Mouse (Mus musculus): ENCODE measurements around the gene Iffo2. TPM values are rescaled to one million over a fixed set of nuclear protein-coding genes. Genes with fewer than 3 reads are reported as not detected.
"Not testable (repeated sequence)": the region's sequence is repeated elsewhere in the genome, so short reads cannot be mapped to it uniquely, and the experiment has no call there.

Gene Iffo2
- polyA plus RNA-seq (2012; ENCODE audit: insufficient read depth, insufficient read length, missing spikeins) = 9.5 and 10.7 TPM in 2 replicates

- not testable (repeated sequence) for H3K27ac ChIP-seq (ENCODE audit: insufficient read depth, low read depth, low read length); H3K4me3 ChIP-seq (ENCODE audit: insufficient read depth, low read length); H3K4me1 ChIP-seq (ENCODE audit: control insufficient read depth, insufficient read depth, low read length)
These were observed at the start of gene Iffo2 for GRCm38 (mm10) chr4:139530248-139530647. TSS of gene Iffo2 (plus strand) at chr4:139530548.

GRCm38 (mm10) chr4:139481400-139481799 lies 48.9 kb upstream of the Iffo2 start:
- Histone ChIP-seq H3K4me3 (ENCODE audit: insufficient read depth, low read length) (no peak overlapping the region), H3K27ac (ENCODE audit: insufficient read depth, low read depth, low read length) (no peak overlapping the region), H3K4me1 (ENCODE audit: control insufficient read depth, insufficient read depth, low read length) (no peaks in the 10 kb centered on the region)
- TF ChIP-seq POLR2A (IDR thresholded peaks at IDR 0.05; ENCODE audit: borderline replicate concordance, low read depth, low read length) = no peak
- TF ChIP-seq CTCF (IDR thresholded peaks at IDR 0.05; ENCODE audit: low read depth, low read length) = no peak

- no peak overlapping the region for H3K27ac ChIP-seq (ENCODE audit: insufficient read depth, low read depth, low read length)
- TF ChIP-seq POLR2A (IDR thresholded peaks at IDR 0.05; ENCODE audit: borderline replicate concordance, low read depth, low read length) (no peak), CTCF (IDR thresholded peaks at IDR 0.05; ENCODE audit: low read depth, low read length) (no peak)
- no peaks in the 10 kb centered on the region for H3K4me1 ChIP-seq (ENCODE audit: control insufficient read depth, insufficient read depth, low read length)
- no peak overlapping the region for H3K4me3 ChIP-seq (ENCODE audit: insufficient read depth, low read length)
These were observed 46.8 kb upstream of the Iffo2 start for GRCm38 (mm10) chr4:139483461-139484105.

GRCm38 (mm10) chr4:139484496-139484895 lies 45.9 kb upstream of the Iffo2 start:
- TF ChIP-seq POLR2A (IDR thresholded peaks at IDR 0.05; ENCODE audit: borderline replicate concordance, low read depth, low read length) (no peak), CTCF (IDR thresholded peaks at IDR 0.05; ENCODE audit: low read depth, low read length) (no peak)
- no peak overlapping the region for H3K4me3 ChIP-seq (ENCODE audit: insufficient read depth, low read length)
- H3K27ac ChIP-seq (ENCODE audit: insufficient read depth, low read depth, low read length) = no peak overlapping the region

GRCm38 (mm10) chr4:139487085-139487484 lies 43.3 kb upstream of the Iffo2 start:
- H3K27ac ChIP-seq (ENCODE audit: insufficient read depth, low read depth, low read length) = no peak overlapping the region
- no peak overlapping the region for H3K4me3 ChIP-seq (ENCODE audit: insufficient read depth, low read length)
- TF ChIP-seq CTCF (IDR thresholded peaks at IDR 0.05; ENCODE audit: low read depth, low read length) = no peak
- TF ChIP-seq POLR2A (IDR thresholded peaks at IDR 0.05; ENCODE audit: borderline replicate concordance, low read depth, low read length) = no peak
- H3K4me1 ChIP-seq (ENCODE audit: control insufficient read depth, insufficient read depth, low read length) = peaks cover 22% of the 10 kb centered on the region

More at GRCm38 (mm10) chr4:139484496-139484895, 45.9 kb upstream of the Iffo2 start:
- H3K4me1 ChIP-seq (ENCODE audit: control insufficient read depth, insufficient read depth, low read length) = no peaks in the 10 kb centered on the region

GRCm38 (mm10) chr4:139488325-139488724 lies 42.0 kb upstream of the Iffo2 start:
- H3K4me1 ChIP-seq (ENCODE audit: control insufficient read depth, insufficient read depth, low read length) = peaks cover 34% of the 10 kb centered on the region
- no peak overlapping the region for H3K4me3 ChIP-seq (ENCODE audit: insufficient read depth, low read length)
- H3K27ac ChIP-seq (ENCODE audit: insufficient read depth, low read depth, low read length) = no peak overlapping the region
- TF ChIP-seq CTCF (IDR thresholded peaks at IDR 0.05; ENCODE audit: low read depth, low read length) (no peak), POLR2A (IDR thresholded peaks at IDR 0.05; ENCODE audit: borderline replicate concordance, low read depth, low read length) (no peak)

- TF ChIP-seq CTCF (IDR thresholded peaks at IDR 0.05; ENCODE audit: low read depth, low read length) = no peak
- TF ChIP-seq POLR2A (IDR thresholded peaks at IDR 0.05; ENCODE audit: borderline replicate concordance, low read depth, low read length) = no peak
- H3K27ac ChIP-seq (ENCODE audit: insufficient read depth, low read depth, low read length) = 0 out of 2 replicates have a peak overlapping the region, but pooled peaks have one; percentile 17
- no peak overlapping the region for H3K4me3 ChIP-seq (ENCODE audit: insufficient read depth, low read length)
- H3K4me1 ChIP-seq (ENCODE audit: control insufficient read depth, insufficient read depth, low read length) = peaks cover 47% of the 10 kb centered on the region
These were observed 40.4 kb upstream of the Iffo2 start for GRCm38 (mm10) chr4:139489946-139490345.

- no peak overlapping the region for H3K4me3 ChIP-seq (ENCODE audit: insufficient read depth, low read length)
- H3K4me1 ChIP-seq (ENCODE audit: control insufficient read depth, insufficient read depth, low read length) = peaks cover 49% of the 10 kb centered on the region
- TF ChIP-seq CTCF (IDR thresholded peaks at IDR 0.05; ENCODE audit: low read depth, low read length) (no peak), POLR2A (IDR thresholded peaks at IDR 0.05; ENCODE audit: borderline replicate concordance, low read depth, low read length) (no peak)
- peak overlapping the region; percentile 47 for H3K27ac ChIP-seq (ENCODE audit: insufficient read depth, low read depth, low read length)
These were observed 39.8 kb upstream of the Iffo2 start for GRCm38 (mm10) chr4:139490413-139491055.

GRCm38 (mm10) chr4:139491541-139492170 lies 38.7 kb upstream of the Iffo2 start:
- Histone ChIP-seq H3K4me3 (ENCODE audit: insufficient read depth, low read length) (no peak overlapping the region), H3K27ac (ENCODE audit: insufficient read depth, low read depth, low read length) (no peak overlapping the region), H3K4me1 (ENCODE audit: control insufficient read depth, insufficient read depth, low read length) (peaks cover 49% of the 10 kb centered on the region)
- TF ChIP-seq POLR2A (IDR thresholded peaks at IDR 0.05; ENCODE audit: borderline replicate concordance, low read depth, low read length) (no peak), CTCF (IDR thresholded peaks at IDR 0.05; ENCODE audit: low read depth, low read length) (no peak)

GRCm38 (mm10) chr4:139492258-139492833 lies 38.0 kb upstream of the Iffo2 start:
- Histone ChIP-seq H3K4me1 (ENCODE audit: control insufficient read depth, insufficient read depth, low read length) (peaks cover 49% of the 10 kb centered on the region), H3K27ac (ENCODE audit: insufficient read depth, low read depth, low read length) (no peak overlapping the region), H3K4me3 (ENCODE audit: insufficient read depth, low read length) (no peak overlapping the region)
- TF ChIP-seq CTCF (IDR thresholded peaks at IDR 0.05; ENCODE audit: low read depth, low read length) (no peak), POLR2A (IDR thresholded peaks at IDR 0.05; ENCODE audit: borderline replicate concordance, low read depth, low read length) (no peak)

Measured in bone marrow macrophage, adult 2 months (primary cell).